Mouse (Mus musculus) CH12.LX (cell line): ENCODE data around the gene Cmtm8.

Experiments used
- CHD2 ChIP-seq: IDR thresholded peaks from 2 replicates; pipeline ENCODE4 v1.6.1; 2011; ENCODE audit warnings: low read length, improper control_type of control experiment
- HCFC1 ChIP-seq: IDR thresholded peaks from 2 replicates; pipeline ENCODE4 v1.6.1; 2012; ENCODE audit warnings: low read depth, mild to moderate bottlenecking, inconsistent platforms, low read length, improper control_type of control experiment
- UBTF ChIP-seq: IDR thresholded peaks from 2 replicates; pipeline ENCODE4 v1.6.1; 2012; ENCODE audit warnings: low read depth, mild to moderate bottlenecking, inconsistent platforms, low read length, improper control_type of control experiment, moderate library complexity

DNA sequence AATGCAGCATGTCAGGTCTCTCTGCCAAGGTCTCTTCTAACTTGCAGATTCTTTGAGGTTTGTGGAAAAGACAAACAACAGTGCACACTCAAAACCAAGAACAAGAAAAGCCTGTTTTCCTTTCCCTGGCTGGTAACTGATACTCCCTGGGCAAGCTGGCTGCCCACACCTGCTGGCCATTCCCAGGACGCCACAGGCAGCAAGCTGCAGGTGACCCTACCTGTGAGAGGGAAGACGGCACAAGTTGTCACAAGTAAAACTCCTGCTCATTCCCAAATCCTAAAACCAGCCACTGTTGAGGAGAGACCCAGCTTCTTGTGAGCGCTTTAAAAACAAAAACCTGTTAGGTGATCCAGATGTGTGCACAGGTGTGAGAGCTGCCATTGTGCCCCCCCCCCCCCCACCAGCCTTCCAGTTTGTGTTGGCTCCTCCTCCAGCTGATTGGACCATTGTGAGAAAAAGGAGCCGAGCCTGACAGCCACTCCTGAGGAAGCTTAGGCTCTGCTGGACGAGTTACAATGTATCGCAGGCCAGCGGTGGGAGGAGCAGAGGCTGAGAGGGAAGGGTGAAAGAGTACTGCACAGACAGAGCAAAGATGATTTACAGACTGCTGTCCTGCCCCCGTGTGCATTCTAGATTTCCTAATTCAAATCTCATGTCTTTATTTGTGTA is 42.2 kb upstream of the Cmtm8 start:
- TF ChIP-seq CHD2: no peak
- no peak for TF ChIP-seq UBTF
- TF ChIP-seq HCFC1: no peak
